Mouse (Mus musculus): ENCODE results near the gene Gm21860.
"Not testable (repeated sequence)": the region's sequence is repeated elsewhere in the genome, so short reads cannot be mapped to it uniquely, and the experiment has no call there.

Gene Gm21860

GRCm38 (mm10) chrY:90754721-90755120 lies at the start of gene Gm21860:
Gm21860 (minus strand) TSS chrY:90754821.
- DNase-seq (ENCODE audit: extremely low read depth, low read depth) = not testable (repeated sequence)

GRCm38 (mm10) chrY:90784438-90784837 lies 29.8 kb upstream of the Gm21860 start, which contains the start of gene Gm47283:
Gm47283 (plus strand) TSS chrY:90784738.
- not testable (repeated sequence) for DNase-seq (ENCODE audit: extremely low read depth, low read depth)

DNA sequence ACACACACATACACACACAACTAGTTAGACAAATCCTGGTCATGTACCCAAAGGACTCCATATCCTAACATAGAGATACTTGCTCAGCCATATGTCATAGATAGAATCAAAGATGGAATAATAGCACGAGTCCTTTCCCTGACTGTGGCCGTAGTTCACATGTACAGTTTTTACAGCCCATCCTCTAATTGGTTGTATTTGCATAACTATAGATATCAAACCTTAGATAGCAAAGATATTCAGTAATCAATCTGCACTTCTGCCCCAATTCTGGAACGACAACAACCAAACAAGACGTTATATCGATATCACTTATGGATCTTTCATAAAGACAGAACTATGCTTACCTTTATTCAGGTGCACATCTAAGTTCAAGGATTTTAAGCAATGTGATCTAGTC lies 9.4 kb downstream of the Gm21860 start:
- not testable (repeated sequence) for DNase-seq (ENCODE audit: extremely low read depth, low read depth)

- DNase-seq (ENCODE audit: extremely low read depth, low read depth) = not testable (repeated sequence)
Observed at GRCm38 (mm10) chrY:90744381-90744981, 10.1 kb downstream of the Gm21860 start.

DNA sequence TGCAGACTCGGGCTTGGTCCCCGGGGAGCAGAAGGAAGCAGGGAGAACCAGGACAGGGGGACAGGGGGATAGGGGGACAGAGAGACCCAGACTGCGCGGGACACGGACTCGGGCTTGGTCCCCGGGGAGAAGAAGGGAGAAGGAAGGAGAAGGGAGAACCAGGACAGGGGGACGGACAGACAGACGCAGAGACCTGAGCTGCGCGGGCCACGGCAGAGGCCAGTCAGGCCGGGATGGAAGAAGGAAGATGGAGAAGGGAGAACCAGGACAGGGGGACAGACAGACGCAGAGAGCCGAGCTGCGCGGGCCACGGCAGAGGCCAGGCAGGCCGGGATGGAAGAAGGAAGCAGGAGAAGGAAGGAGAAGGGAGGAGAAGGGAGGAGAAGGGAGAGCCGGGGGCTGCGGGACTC lies 10.8 kb downstream of the Gm21860 start:
- DNase-seq (ENCODE audit: extremely low read depth, low read depth) = no peak

- DNase-seq (ENCODE audit: extremely low read depth, low read depth) = not testable (repeated sequence)
Observed at GRCm38 (mm10) chrY:90743053-90743810, 11.4 kb downstream of the Gm21860 start.

GRCm38 (mm10) chrY:90742261-90743052 lies 12.2 kb downstream of the Gm21860 start:
- DNase-seq (ENCODE audit: extremely low read depth, low read depth) = not testable (repeated sequence)

DNA sequence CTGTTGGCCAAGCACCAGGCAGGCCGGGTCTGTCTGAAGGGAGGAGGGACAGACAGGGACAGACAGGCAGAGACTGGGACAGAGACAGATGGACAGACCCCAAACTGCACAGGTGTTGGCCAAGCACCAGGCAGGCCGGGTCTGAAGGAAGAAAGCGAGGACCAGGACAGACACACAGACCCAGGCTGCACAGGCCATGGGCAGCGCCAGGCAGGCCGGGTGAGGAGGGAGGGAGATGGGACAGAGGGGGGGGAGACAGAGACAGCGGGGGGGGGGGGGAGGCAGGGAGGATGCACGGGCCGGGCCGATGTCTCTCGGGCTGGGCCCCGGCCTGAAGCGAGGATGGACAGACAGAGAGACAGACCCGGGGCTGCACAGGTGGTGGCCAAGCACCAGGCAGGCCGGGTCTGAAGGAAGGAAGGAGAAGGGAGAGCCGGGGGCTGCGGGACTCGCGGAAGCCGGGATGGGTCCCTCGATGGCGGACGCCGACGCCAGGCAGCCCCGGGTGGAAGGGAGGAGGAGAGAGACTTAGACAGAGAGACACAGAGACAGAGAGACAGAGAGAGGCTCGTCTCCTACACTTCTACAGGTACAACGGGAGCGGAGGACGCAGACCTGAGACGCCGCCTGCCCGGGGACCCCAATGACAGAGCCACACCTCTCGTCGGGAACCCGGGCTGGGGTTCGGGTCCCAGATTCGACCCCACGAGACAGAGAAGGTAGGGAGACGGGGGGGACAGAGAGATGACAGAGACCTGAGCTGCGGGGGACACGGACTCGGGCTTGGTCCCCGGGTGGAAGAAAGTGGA lies 13.0 kb downstream of the Gm21860 start:
- peak; percentile 78 for DNase-seq (ENCODE audit: extremely low read depth, low read depth)

- peak; percentile 68 for DNase-seq (ENCODE audit: extremely low read depth, low read depth)
Observed at GRCm38 (mm10) chrY:90741006-90741405, 13.6 kb downstream of the Gm21860 start.

DNA sequence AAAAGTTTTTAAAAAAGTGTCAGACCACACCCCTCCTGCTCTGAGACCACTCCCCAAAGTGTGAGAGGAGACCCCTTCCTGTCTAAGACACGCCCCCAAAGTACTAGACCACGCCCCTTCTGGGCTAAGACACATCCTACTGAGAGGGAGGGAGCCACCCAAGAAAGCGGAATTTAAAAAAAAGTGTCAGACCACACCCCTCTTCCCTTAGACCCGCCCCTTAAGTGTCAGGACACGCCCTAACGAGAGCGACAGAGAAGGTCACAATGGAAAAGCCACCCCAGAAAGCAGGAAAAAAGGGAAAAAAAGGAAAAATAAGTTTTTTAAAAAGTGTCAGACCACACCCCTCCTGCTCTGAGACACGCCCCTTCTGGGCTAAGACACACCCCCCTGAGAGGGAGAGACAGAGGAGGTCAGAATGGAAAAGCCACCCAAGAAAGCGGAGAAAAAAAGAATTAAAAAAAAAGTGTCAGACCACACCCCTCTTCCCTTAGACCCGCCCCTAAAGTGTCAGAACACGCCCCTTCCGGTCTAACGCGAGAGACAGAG lies 14.5 kb downstream of the Gm21860 start:
- DNase-seq (ENCODE audit: extremely low read depth, low read depth) = peak; percentile 65

- peak; percentile 51 for DNase-seq (ENCODE audit: extremely low read depth, low read depth)
Observed at GRCm38 (mm10) chrY:90739531-90740012, 15.0 kb downstream of the Gm21860 start.

DNA sequence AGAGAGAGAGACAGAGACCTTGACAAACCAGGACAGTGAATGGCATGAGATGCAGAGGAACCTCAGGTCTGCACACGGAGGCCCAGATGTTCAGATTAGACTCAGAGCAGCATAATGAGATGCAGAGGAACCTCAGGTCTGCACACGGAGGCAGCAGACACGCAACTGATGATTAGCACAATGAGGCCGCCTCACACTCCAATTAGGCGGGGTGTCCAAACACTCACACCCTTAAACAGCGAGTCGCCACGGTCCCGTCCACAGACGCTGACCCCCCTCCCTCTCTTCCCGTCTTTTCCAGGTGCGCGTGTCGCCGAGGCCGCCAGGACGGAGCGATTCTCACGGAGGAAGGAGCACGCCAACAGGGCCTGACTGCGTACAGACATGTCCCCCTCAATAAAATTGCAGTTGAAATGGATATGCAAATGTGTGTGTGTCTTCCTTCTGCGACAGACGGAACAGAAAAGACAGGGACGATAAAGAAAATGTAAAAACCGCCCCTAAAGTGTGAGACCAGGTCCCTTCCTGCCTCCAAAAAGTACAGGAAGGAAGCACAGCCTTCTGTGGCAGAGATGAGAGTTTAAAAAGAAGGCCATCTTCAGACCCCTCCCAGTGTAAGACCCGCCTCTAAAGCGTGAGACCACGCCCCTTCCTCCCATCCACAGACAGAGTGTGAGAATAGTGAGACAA lies 15.6 kb downstream of the Gm21860 start:
- peak; percentile 56 for DNase-seq (ENCODE audit: extremely low read depth, low read depth)

DNA sequence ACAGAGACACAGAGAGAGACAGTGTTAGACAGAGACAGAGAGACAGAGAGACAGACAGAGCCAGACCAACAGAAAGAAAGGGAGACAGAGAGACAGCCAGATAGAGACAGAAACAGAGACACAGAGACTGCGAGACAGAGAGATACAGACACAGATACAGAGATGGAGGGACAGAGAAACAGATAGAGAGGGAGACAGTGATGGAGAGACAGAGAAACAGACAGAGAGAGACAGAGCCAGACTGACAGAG lies 16.3 kb downstream of the Gm21860 start:
- no peak for DNase-seq (ENCODE audit: extremely low read depth, low read depth)

GRCm38 (mm10) chrY:90737606-90738430 lies 16.8 kb downstream of the Gm21860 start:
- DNase-seq (ENCODE audit: extremely low read depth, low read depth) = peak; percentile 28

DNA sequence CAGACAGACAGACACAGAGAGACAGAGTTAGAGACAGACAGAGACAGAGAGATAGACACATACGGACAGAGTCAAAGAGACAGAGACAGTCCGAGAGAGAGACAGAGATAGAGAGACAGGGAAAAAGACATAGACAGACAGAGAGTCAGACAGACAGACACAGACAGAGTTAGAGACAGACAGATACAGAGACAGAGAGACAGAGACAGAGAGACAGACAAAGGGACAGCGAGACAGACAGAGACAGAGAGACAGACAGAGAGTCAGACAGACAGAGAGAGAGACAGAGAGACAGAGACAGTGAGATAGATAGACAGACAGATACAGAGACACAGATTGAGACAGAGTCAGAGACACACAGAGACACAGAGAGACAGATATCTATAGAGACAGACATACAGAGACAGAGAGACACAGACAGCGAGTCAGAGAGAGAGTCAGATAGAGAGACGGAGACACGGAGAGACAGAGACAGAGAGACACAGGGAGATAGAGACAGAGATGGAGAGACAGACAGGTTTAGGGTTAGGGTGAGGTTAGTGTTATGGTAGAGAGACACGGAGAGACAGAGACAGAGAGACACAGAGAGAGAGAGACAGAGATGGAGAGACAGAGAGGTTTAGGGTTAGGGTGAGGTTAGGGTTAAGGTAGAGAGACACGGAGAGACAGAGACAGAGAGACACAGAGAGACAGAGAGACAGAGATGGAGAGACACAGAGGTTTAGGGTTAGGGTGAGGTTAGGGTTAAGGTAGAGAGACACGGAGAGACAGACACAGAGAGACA lies 18.2 kb downstream of the Gm21860 start:
- DNase-seq (ENCODE audit: extremely low read depth, low read depth) = peak; percentile 74

GRCm38 (mm10) chrY:90735181-90735895 lies 19.3 kb downstream of the Gm21860 start:
- peak; percentile 31 for DNase-seq (ENCODE audit: extremely low read depth, low read depth)

- peak; percentile 44 for DNase-seq (ENCODE audit: extremely low read depth, low read depth)
Observed at GRCm38 (mm10) chrY:90734334-90734696, 20.3 kb downstream of the Gm21860 start.
